Mouse (Mus musculus): Measurements from ENCODE around the gene Glipr2.

DNA sequence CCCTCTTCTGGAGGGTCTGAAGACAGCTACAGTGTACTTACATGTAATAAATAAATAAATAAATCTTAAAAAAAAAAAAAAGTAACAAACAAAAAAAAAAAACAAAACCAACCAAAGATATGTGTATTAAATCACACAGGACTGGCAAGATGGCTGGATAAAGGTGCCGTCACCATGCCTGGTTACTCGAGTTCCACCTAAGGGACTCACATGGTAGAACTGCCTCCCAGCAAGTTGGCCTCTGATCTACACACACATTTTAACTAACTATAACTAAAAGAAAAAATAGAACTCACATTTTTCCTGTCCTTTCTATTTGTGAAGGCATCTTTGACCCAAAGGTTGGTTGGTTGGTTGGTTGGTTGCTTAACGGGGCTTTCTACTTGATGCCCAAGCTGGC, 54.6 kb downstream of the Glipr2 start:
- no peak for TF ChIP-seq CTCF (IDR thresholded peaks at IDR 0.05; ENCODE audit: extremely low read depth, insufficient read length, insufficient replicate concordance, low read depth, low read length)
- no peak for TF ChIP-seq POLR2A (IDR thresholded peaks at IDR 0.05; ENCODE audit: low read depth, low read length)

All from small intestine, adult 2 months (tissue).